Mouse (Mus musculus) kidney, adult 18-20 months (tissue): ENCODE data around the gene Rbms3.
A peak's percentile ranks its signal among the peaks of the same experiment; 100 is the strongest.

Experiments used
- DNase-seq: peaks from one replicate; pipeline ENCODE4 v3.0.0; 2021

Rbms3 gene

GRCm38 (mm10) chr9:117629771-117630170 lies at the start of gene Rbms3:
Gene Rbms3 (minus strand): TSS chr9:117629913.
- DNase-seq: no peak

- DNase-seq: no peak
These were observed 43.6 kb upstream of the Rbms3 start for GRCm38 (mm10) chr9:117673311-117673710.

GRCm38 (mm10) chr9:117654626-117655025 lies 24.9 kb upstream of the Rbms3 start:
- DNase-seq: no peak

GRCm38 (mm10) chr9:117653641-117654040 lies 23.9 kb upstream of the Rbms3 start:
- no peak for DNase-seq

GRCm38 (mm10) chr9:117646131-117646530 lies 16.4 kb upstream of the Rbms3 start:
- DNase-seq: no peak

GRCm38 (mm10) chr9:117641090-117641782 lies 11.5 kb upstream of the Rbms3 start:
- DNase-seq: no peak

GRCm38 (mm10) chr9:117638623-117639185 lies 9.0 kb upstream of the Rbms3 start:
- DNase-seq: no peak

- DNase-seq: no peak
These were observed 6.8 kb upstream of the Rbms3 start for GRCm38 (mm10) chr9:117636492-117636891.

- no peak for DNase-seq
These were observed 2.5 kb downstream of the Rbms3 start for GRCm38 (mm10) chr9:117627173-117627572.

- no peak for DNase-seq
These were observed 28.9 kb downstream of the Rbms3 start for GRCm38 (mm10) chr9:117600781-117601180.

- no peak for DNase-seq
These were observed 30.4 kb downstream of the Rbms3 start for GRCm38 (mm10) chr9:117599341-117599740.

- DNase-seq: no peak
These were observed 33.6 kb downstream of the Rbms3 start for GRCm38 (mm10) chr9:117596162-117596561.

- DNase-seq: no peak
These were observed 44.4 kb downstream of the Rbms3 start for GRCm38 (mm10) chr9:117585345-117585744.

GRCm38 (mm10) chr9:117583638-117584037 lies 46.1 kb downstream of the Rbms3 start:
- no peak for DNase-seq

- DNase-seq: no peak
These were observed 47.1 kb downstream of the Rbms3 start for GRCm38 (mm10) chr9:117582591-117582990.

GRCm38 (mm10) chr9:117571186-117571855 lies 58.4 kb downstream of the Rbms3 start:
- no peak for DNase-seq

- no peak for DNase-seq
These were observed 59.4 kb downstream of the Rbms3 start for GRCm38 (mm10) chr9:117570240-117570821.

- no peak for DNase-seq
These were observed 63.4 kb downstream of the Rbms3 start for GRCm38 (mm10) chr9:117566293-117566692.

- DNase-seq: no peak
These were observed 71.2 kb downstream of the Rbms3 start for GRCm38 (mm10) chr9:117558562-117558961.

GRCm38 (mm10) chr9:117554356-117554755 lies 75.4 kb downstream of the Rbms3 start:
- no peak for DNase-seq

- DNase-seq: no peak
These were observed 100.4 kb downstream of the Rbms3 start for GRCm38 (mm10) chr9:117529281-117529680.

- DNase-seq: no peak
These were observed 120.8 kb downstream of the Rbms3 start for GRCm38 (mm10) chr9:117508941-117509340.

- no peak for DNase-seq
These were observed 137.8 kb downstream of the Rbms3 start for GRCm38 (mm10) chr9:117491866-117492265.

GRCm38 (mm10) chr9:117484396-117484795 lies 145.3 kb downstream of the Rbms3 start:
- peak; percentile 8 for DNase-seq
